Mouse (Mus musculus): ENCODE results near the gene Spindoc. TPM values are rescaled to one million over a fixed set of nuclear protein-coding genes. Genes with fewer than 3 reads are reported as not detected.

Gene Spindoc
- polyA plus RNA-seq, 1 experiment from 2014 or later: 25.3 TPM

DNA sequence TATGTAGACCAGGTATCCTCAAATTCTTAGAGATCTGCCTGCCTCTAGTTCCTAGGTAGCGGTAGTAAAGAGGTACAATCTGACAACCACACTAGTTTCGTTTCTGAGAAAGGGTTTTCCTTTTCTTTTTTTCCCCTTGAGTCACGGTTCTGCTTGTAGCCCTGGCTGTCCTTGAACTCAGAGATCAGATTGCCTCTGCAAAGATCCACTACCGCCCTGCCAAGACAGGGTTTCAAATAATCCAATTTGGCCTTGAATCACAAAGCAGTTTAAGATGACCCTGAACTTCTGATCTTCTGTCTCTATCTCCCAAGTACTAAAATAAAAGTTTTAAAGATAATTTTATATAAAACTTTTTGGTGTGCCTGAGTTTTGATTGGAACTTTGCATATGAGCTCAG, 65.1 kb downstream of the Spindoc start:
- no peaks in the 10 kb centered on the region for H3K9me3 ChIP-seq (ENCODE audit: control insufficient read depth, low read length)
- no peaks in the 10 kb centered on the region for H3K4me1 ChIP-seq (ENCODE audit: control insufficient read depth, insufficient read depth, low read length)
- DNase-seq (ENCODE audit: low spot score, missing footprints) (no peak), ATAC-seq (ENCODE audit: low FRiP score) (no peak)
- no peaks in the 10 kb centered on the region for H3K27me3 ChIP-seq (ENCODE audit: control insufficient read depth, insufficient read depth, low read length)
- no peak overlapping the region for H3K4me3 ChIP-seq (ENCODE audit: low read depth, low read length)
- no peaks in the 10 kb centered on the region for H3K36me3 ChIP-seq (ENCODE audit: control insufficient read depth, insufficient read depth, low read length)
- H3K27ac ChIP-seq (ENCODE audit: low read depth, low read length): no peak overlapping the region
- H3K9ac ChIP-seq (ENCODE audit: low read length): no peak overlapping the region
- 92% methylated on average over 4 of the region's 4 CpGs for WGBS
- H3K4me2 ChIP-seq: no peak overlapping the region

DNA sequence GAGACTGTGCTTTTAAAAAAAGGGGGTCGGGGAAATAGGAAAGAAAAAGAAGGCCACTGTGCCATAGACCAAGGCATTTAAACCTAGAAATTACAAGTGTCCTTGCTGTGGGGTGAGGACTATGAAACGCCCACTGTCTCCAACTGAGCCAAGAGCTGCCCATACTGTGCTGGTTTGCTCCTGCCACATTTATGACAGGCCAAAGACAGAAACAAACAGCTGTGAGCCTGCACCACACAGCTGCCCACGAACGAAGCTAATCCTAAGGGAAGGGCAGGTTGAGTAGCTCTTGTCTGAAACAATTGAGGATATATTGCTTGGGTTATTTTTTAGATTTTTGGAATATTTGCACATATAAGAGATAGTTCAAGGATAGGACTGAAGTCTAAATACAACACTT, 66.0 kb downstream of the Spindoc start:
- Histone ChIP-seq H3K4me3 (ENCODE audit: low read depth, low read length) (no peak overlapping the region), H3K27me3 (ENCODE audit: control insufficient read depth, insufficient read depth, low read length) (no peaks in the 10 kb centered on the region), H3K9ac (ENCODE audit: low read length) (no peak overlapping the region), H3K4me2 (no peak overlapping the region), H3K9me3 (ENCODE audit: control insufficient read depth, low read length) (no peaks in the 10 kb centered on the region), H3K36me3 (ENCODE audit: control insufficient read depth, insufficient read depth, low read length) (no peaks in the 10 kb centered on the region), H3K4me1 (ENCODE audit: control insufficient read depth, insufficient read depth, low read length) (no peaks in the 10 kb centered on the region; the same call in 1 of the 2 replicates), H3K27ac (ENCODE audit: low read depth, low read length) (no peak overlapping the region)
- ATAC-seq (ENCODE audit: low FRiP score) (no peak), DNase-seq (ENCODE audit: low spot score, missing footprints) (no peak)
- WGBS: 86% methylated on average over 4 of the region's 4 CpGs

DNA sequence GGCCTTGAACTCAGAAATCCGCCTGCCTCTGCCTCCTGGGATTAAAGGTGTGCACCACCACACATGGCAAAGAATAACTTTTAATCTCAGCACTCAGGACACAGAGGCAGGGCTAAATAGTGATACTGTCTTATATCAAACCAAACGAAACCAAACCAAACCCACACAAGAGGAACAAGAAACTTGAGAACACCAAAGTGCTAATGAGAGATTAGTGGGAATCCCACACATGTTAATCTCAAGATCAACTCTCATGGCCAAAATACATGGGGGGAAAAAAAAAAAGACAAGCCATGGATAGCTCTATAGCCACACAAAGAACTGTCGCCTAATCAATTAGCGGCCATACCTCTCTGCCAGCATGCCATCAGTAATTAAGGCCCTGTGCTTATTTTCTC, 67.2 kb downstream of the Spindoc start:
- no peak overlapping the region for H3K9ac ChIP-seq (ENCODE audit: low read length)
- no peak overlapping the region for H3K4me3 ChIP-seq (ENCODE audit: low read depth, low read length)
- H3K27me3 ChIP-seq (ENCODE audit: control insufficient read depth, insufficient read depth, low read length): no peaks in the 10 kb centered on the region
- peak; percentile 2 for DNase-seq (ENCODE audit: low spot score, missing footprints)
- no peak for ATAC-seq (ENCODE audit: low FRiP score)
- 90% methylated on average over 4 of the region's 4 CpGs for WGBS
- no peaks in the 10 kb centered on the region for H3K9me3 ChIP-seq (ENCODE audit: control insufficient read depth, low read length)
- H3K4me2 ChIP-seq: no peak overlapping the region
- no peaks in the 10 kb centered on the region for H3K36me3 ChIP-seq (ENCODE audit: control insufficient read depth, insufficient read depth, low read length)
- H3K27ac ChIP-seq (ENCODE audit: low read depth, low read length): no peak overlapping the region
- peaks cover 10% of the 10 kb centered on the region for H3K4me1 ChIP-seq (ENCODE audit: control insufficient read depth, insufficient read depth, low read length)

DNA sequence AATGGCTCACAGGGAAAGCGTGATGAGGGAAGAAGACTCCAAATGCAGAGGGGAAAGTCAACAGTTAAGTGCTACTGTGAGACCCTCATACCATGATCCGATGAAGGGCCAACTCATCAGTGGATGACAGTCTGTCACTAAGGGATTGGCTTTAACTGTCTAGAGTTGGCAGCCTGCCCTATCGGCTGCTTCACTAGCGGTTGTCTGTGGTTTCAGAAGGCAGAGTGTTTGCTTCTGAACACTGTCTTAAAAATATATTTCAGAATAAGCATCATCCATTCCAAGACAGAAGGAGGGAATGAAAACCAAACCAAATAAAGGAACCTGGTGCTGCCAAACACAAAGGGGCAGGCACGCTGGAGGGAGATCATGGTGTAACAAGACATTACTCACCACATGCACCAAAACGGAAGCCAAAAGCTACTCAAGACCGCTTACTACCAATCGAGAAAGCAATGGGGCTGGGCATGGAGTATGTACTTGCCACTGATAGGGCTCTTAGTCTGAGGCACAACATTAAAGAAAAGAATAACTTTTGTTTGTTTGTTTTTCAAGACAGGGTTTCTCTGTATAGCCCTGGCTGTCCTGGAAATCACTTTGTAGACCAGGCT, 67.7 kb downstream of the Spindoc start:
- Histone ChIP-seq H3K27ac (ENCODE audit: low read depth, low read length) (no peak overlapping the region), H3K4me2 (no peak overlapping the region), H3K9ac (ENCODE audit: low read length) (no peak overlapping the region), H3K27me3 (ENCODE audit: control insufficient read depth, insufficient read depth, low read length) (no peaks in the 10 kb centered on the region), H3K36me3 (ENCODE audit: control insufficient read depth, insufficient read depth, low read length) (no peaks in the 10 kb centered on the region), H3K4me3 (ENCODE audit: low read depth, low read length) (no peak overlapping the region), H3K4me1 (ENCODE audit: control insufficient read depth, insufficient read depth, low read length) (peaks cover 11% of the 10 kb centered on the region), H3K9me3 (ENCODE audit: control insufficient read depth, low read length) (no peaks in the 10 kb centered on the region)
- ATAC-seq (ENCODE audit: low FRiP score): no peak
- 93% methylated on average over 8 of the region's 8 CpGs for WGBS
- DNase-seq (ENCODE audit: low spot score, missing footprints): peak; percentile 12

DNA sequence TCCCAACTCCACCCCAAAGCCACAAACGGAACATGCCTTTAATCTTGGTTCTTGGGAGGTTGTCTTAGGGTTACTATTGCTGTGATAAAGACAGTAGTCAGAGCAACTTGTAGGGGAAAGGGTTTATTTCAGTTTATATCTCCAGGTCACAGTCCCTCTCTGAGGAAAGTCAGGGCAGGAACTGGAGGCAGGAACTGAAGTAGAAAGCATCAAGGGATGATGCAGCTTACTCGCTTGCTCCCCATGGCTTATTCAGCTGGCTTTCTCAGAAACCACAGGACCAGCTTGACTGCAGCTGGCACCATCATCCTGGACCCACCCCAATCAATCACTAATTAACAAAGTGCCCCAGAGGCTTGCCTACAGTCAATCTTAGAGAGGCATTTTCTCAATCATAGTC, 69.1 kb downstream of the Spindoc start:
- WGBS: 88% methylated on average over 2 of the region's 2 CpGs
- no peaks in the 10 kb centered on the region for H3K27me3 ChIP-seq (ENCODE audit: control insufficient read depth, insufficient read depth, low read length)
- no peak overlapping the region for H3K9ac ChIP-seq (ENCODE audit: low read length)
- H3K27ac ChIP-seq (ENCODE audit: low read depth, low read length): no peak overlapping the region
- H3K4me2 ChIP-seq: no peak overlapping the region
- peak; percentile 10 for DNase-seq (ENCODE audit: low spot score, missing footprints)
- no peak overlapping the region for H3K4me3 ChIP-seq (ENCODE audit: low read depth, low read length)
- ATAC-seq (ENCODE audit: low FRiP score): no peak
- H3K36me3 ChIP-seq (ENCODE audit: control insufficient read depth, insufficient read depth, low read length): no peaks in the 10 kb centered on the region
- no peaks in the 10 kb centered on the region for H3K9me3 ChIP-seq (ENCODE audit: control insufficient read depth, low read length)
- peaks cover 13% of the 10 kb centered on the region for H3K4me1 ChIP-seq (ENCODE audit: control insufficient read depth, insufficient read depth, low read length)

DNA sequence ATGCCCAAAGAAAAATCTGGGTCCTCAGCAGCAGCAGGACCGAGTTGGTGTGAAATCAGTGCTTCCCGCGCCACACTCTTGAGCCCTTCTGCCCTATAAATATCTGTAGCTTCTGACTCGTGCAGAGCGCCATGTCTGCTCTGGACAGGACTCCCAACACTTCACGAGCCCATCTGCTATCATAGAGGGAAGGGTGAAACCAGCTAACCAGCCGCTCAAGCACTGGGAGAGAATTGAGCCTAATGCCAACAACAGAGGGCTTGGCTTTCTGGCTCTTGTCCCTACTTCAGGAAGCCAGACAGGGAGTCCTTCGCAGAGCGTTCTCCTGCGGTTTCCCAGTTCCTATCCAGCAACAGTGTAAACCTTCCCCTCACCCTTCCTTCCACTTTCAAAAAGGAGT, 71.5 kb downstream of the Spindoc start:
- H3K9me3 ChIP-seq (ENCODE audit: control insufficient read depth, low read length): no peaks in the 10 kb centered on the region
- H3K4me3 ChIP-seq (ENCODE audit: low read depth, low read length): no peak overlapping the region
- H3K4me2 ChIP-seq: no peak overlapping the region
- no peak for ATAC-seq (ENCODE audit: low FRiP score)
- H3K4me1 ChIP-seq (ENCODE audit: control insufficient read depth, insufficient read depth, low read length): peaks cover 20% of the 10 kb centered on the region
- peak; percentile 83 for DNase-seq (ENCODE audit: low spot score, missing footprints)
- no peak overlapping the region for H3K9ac ChIP-seq (ENCODE audit: low read length)
- H3K36me3 ChIP-seq (ENCODE audit: control insufficient read depth, insufficient read depth, low read length): no peaks in the 10 kb centered on the region
- no peaks in the 10 kb centered on the region for H3K27me3 ChIP-seq (ENCODE audit: control insufficient read depth, insufficient read depth, low read length)
- H3K27ac ChIP-seq (ENCODE audit: low read depth, low read length): no peak overlapping the region
- 39% methylated on average over 10 of the region's 10 CpGs for WGBS

DNA sequence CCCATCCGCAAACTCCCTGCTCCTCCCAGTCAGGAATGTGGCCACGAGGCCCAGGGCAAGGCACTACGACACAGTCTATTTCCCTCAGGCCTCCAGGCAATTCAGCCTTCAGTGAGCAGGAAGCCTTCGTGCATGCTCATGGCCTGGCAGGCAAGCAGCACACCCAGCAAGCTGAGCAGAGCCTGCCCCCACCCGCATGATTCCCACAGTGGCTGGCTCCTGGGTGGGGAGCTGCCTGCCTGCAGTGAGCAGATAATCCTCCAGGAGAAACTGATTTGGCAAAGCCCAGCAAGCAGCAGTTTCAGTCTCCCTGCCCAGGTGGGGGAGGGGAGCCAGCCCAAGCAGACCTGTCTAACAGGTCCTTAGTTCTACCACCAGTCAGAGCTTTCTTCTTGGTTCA, 72.1 kb downstream of the Spindoc start:
- 10% methylated on average over 5 of the region's 5 CpGs for WGBS
- peaks cover 20% of the 10 kb centered on the region for H3K4me1 ChIP-seq (ENCODE audit: control insufficient read depth, insufficient read depth, low read length)
- DNase-seq (ENCODE audit: low spot score, missing footprints) (peak; percentile 83), ATAC-seq (ENCODE audit: low FRiP score) (no peak)
- H3K9me3 ChIP-seq (ENCODE audit: control insufficient read depth, low read length): no peaks in the 10 kb centered on the region
- no peak overlapping the region for H3K9ac ChIP-seq (ENCODE audit: low read length)
- H3K27me3 ChIP-seq (ENCODE audit: control insufficient read depth, insufficient read depth, low read length): no peaks in the 10 kb centered on the region
- H3K4me2 ChIP-seq: no peak overlapping the region
- no peak overlapping the region for H3K4me3 ChIP-seq (ENCODE audit: low read depth, low read length)
- no peak overlapping the region for H3K27ac ChIP-seq (ENCODE audit: low read depth, low read length)
- H3K36me3 ChIP-seq (ENCODE audit: control insufficient read depth, insufficient read depth, low read length): no peaks in the 10 kb centered on the region

DNA sequence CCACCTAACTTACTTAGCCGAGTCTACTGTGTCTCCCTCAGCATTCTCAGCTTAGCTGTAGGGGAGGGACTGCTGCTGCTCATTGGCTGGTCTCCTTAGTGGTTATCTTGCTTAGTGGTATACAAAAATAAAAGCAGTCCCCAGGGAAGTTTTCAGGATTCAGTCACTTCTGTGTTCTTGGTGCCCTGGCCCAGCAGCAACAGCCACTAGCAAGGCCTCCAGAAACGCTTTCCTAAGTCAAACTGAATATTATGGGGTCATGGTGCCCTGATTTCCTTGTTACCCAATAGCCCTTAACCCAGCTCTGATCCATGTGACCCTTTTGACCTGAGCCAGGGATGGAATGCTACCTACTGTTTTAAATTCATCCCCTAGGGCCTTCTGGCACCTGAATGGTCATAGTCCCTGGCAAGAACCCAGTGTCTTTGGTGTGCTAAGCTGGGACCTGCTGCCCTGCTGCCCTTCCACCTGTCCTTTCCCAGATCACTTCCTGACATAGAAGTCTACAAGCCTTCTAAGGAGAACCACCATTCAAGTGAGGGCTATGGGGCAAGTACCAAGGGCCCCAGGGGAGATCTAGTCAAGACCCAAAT, 73.0 kb downstream of the Spindoc start:
- DNase-seq (ENCODE audit: low spot score, missing footprints) (peak; percentile 83), ATAC-seq (ENCODE audit: low FRiP score) (no peak)
- Histone ChIP-seq H3K9ac (ENCODE audit: low read length) (no peak overlapping the region), H3K27me3 (ENCODE audit: control insufficient read depth, insufficient read depth, low read length) (no peaks in the 10 kb centered on the region), H3K4me1 (ENCODE audit: control insufficient read depth, insufficient read depth, low read length) (peaks cover 20% of the 10 kb centered on the region), H3K36me3 (ENCODE audit: control insufficient read depth, insufficient read depth, low read length) (no peaks in the 10 kb centered on the region), H3K4me2 (no peak overlapping the region), H3K27ac (ENCODE audit: low read depth, low read length) (no peak overlapping the region), H3K4me3 (ENCODE audit: low read depth, low read length) (no peak overlapping the region), H3K9me3 (ENCODE audit: control insufficient read depth, low read length) (no peaks in the 10 kb centered on the region)
- 68% methylated on average over 2 of the region's 2 CpGs for WGBS

DNA sequence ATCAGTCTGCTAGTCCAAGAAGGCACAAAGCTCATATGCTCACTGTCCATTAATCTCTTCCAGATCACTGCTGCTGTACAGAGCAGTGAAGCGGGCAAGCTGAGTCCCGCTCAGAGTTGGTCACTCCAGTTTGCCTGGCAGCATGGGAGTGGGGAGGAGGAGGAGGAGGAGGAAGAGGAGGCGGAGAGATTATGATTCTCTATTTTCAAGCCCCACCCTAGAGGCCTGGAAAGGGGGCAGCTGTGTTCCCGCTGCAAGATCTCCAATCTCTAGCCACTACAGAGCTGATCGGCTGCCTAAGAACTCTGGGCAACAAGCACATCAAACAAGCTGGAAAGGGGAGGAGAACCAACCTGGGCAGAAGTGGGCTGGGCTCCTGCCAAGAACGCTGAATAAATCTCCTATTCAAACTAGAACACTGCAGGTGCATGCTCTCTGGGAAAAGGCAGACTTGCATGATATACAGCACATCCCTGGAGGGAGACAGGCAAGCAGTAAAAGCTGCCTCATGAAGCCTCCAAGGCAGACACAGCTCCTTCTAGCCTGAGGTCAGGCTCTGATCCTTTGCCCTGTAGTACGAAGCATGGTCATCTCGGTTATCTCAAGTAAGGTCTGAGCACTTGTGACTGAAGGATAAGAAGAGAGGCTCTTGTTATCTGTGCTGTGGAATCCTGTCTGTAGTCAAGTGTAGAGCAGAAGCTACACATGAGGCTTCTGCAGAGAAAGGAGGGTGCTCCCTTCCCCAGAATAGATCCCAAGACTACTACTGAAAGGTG, 74.6 kb downstream of the Spindoc start:
- H3K9ac ChIP-seq (ENCODE audit: low read length): no peak overlapping the region
- no peak overlapping the region for H3K27ac ChIP-seq (ENCODE audit: low read depth, low read length)
- no peak overlapping the region for H3K4me2 ChIP-seq
- ATAC-seq (ENCODE audit: low FRiP score) (0 out of 2 replicates have a peak, but pooled peaks have one; percentile 19), DNase-seq (ENCODE audit: low spot score, missing footprints) (peak; percentile 79)
- 68% methylated on average over 8 of the region's 8 CpGs for WGBS
- peaks cover 20% of the 10 kb centered on the region for H3K4me1 ChIP-seq (ENCODE audit: control insufficient read depth, insufficient read depth, low read length)
- H3K9me3 ChIP-seq (ENCODE audit: control insufficient read depth, low read length): no peaks in the 10 kb centered on the region
- no peaks in the 10 kb centered on the region; the same call in 1 of the 2 replicates for H3K36me3 ChIP-seq (ENCODE audit: control insufficient read depth, insufficient read depth, low read length)
- no peaks in the 10 kb centered on the region for H3K27me3 ChIP-seq (ENCODE audit: control insufficient read depth, insufficient read depth, low read length)
- H3K4me3 ChIP-seq (ENCODE audit: low read depth, low read length): no peak overlapping the region

Data from midbrain, embryonic 11.5 days (tissue).